Mouse (Mus musculus): ENCODE measurements around the gene Lrig1.

Gene Lrig1

GRCm38 (mm10) chr6:94700067-94700491 lies at the start of gene Lrig1:
Gene Lrig1, minus strand, starts transcription at chr6:94700158.
- peak; percentile 98 for DNase-seq (ENCODE audit: low spot score)

- no peak for DNase-seq (ENCODE audit: low spot score)
Measured at GRCm38 (mm10) chr6:94749626-94750025, 49.7 kb upstream of the Lrig1 start.

- no peak for DNase-seq (ENCODE audit: low spot score)
Measured at GRCm38 (mm10) chr6:94748361-94748760, 48.4 kb upstream of the Lrig1 start.

GRCm38 (mm10) chr6:94740117-94740729 lies 40.3 kb upstream of the Lrig1 start:
- no peak for DNase-seq (ENCODE audit: low spot score)

- no peak for DNase-seq (ENCODE audit: low spot score)
Measured at GRCm38 (mm10) chr6:94738647-94739046, 38.7 kb upstream of the Lrig1 start.

GRCm38 (mm10) chr6:94733878-94734277 lies 33.9 kb upstream of the Lrig1 start:
- DNase-seq (ENCODE audit: low spot score), result no peak

GRCm38 (mm10) chr6:94729847-94730246 lies 29.9 kb upstream of the Lrig1 start:
- peak; percentile 75 for DNase-seq (ENCODE audit: low spot score)

- DNase-seq (ENCODE audit: low spot score), result no peak
Measured at GRCm38 (mm10) chr6:94729132-94729531, 29.2 kb upstream of the Lrig1 start.

- no peak for DNase-seq (ENCODE audit: low spot score)
Measured at GRCm38 (mm10) chr6:94724612-94725011, 24.7 kb upstream of the Lrig1 start.

GRCm38 (mm10) chr6:94718607-94719346 lies 18.8 kb upstream of the Lrig1 start:
- no peak for DNase-seq (ENCODE audit: low spot score)

- no peak for DNase-seq (ENCODE audit: low spot score)
Measured at GRCm38 (mm10) chr6:94717705-94718489, 17.9 kb upstream of the Lrig1 start.

- DNase-seq (ENCODE audit: low spot score), result no peak
Measured at GRCm38 (mm10) chr6:94715645-94715940, 15.6 kb upstream of the Lrig1 start.

GRCm38 (mm10) chr6:94714815-94715644 lies 15.1 kb upstream of the Lrig1 start:
- no peak for DNase-seq (ENCODE audit: low spot score)

- no peak for DNase-seq (ENCODE audit: low spot score)
Measured at GRCm38 (mm10) chr6:94709832-94710231, 9.9 kb upstream of the Lrig1 start.

GRCm38 (mm10) chr6:94709150-94709549 lies 9.2 kb upstream of the Lrig1 start:
- DNase-seq (ENCODE audit: low spot score), result no peak

- DNase-seq (ENCODE audit: low spot score), result no peak
Measured at GRCm38 (mm10) chr6:94707254-94707653, 7.3 kb upstream of the Lrig1 start.

- no peak for DNase-seq (ENCODE audit: low spot score)
Measured at GRCm38 (mm10) chr6:94705931-94706330, 6.0 kb upstream of the Lrig1 start.

- no peak for DNase-seq (ENCODE audit: low spot score)
Measured at GRCm38 (mm10) chr6:94702993-94703392, 3.0 kb upstream of the Lrig1 start.

GRCm38 (mm10) chr6:94701071-94701470 lies 1.1 kb upstream of the Lrig1 start:
- DNase-seq (ENCODE audit: low spot score), result no peak

- DNase-seq (ENCODE audit: low spot score), result peak; percentile 69
Measured at GRCm38 (mm10) chr6:94700612-94701011, 654 bp upstream of the Lrig1 start.

GRCm38 (mm10) chr6:94699173-94699987 lies 578 bp downstream of the Lrig1 start:
- no peak for DNase-seq (ENCODE audit: low spot score)

Measured in yolk sac, embryonic 10.5 days (tissue).